Mouse (Mus musculus) intestine, embryonic 16.5 days (tissue): Measurements from ENCODE around the gene Olfr354. TPM values are rescaled to one million over a fixed set of nuclear protein-coding genes. Genes with fewer than 3 reads are reported as not detected.

Experiments
- ATAC-seq: fragments of 200-750 bp; cut with Nextera tagmentation; 2 replicates; pipeline ENCODE4 v1.8.0; 2017; ENCODE audit warnings: moderate TSS enrichment, moderate library complexity
- H3K27ac ChIP-seq: fragments of 300-500 bp; sonication (generic); 2 replicates; pipeline ENCODE4 v1.5.1; 2014; ENCODE audit warnings: mild to moderate bottlenecking, low read length
- H3K27me3 ChIP-seq: fragments of 300-500 bp; sonication (generic); replicated peaks from 2 replicates; pipeline ENCODE4 v1.6.1; 2014; ENCODE audit warnings: low read length, control low read depth, mixed read lengths; ENCODE audit not compliant: control insufficient read depth, insufficient read depth
- H3K36me3 ChIP-seq: fragments of 300-500 bp; sonication (generic); 2 replicates; pipeline ENCODE4 v1.6.1; 2014; ENCODE audit warnings: low read length, control low read depth; ENCODE audit not compliant: control insufficient read depth, insufficient read depth
- H3K4me1 ChIP-seq: fragments of 300-500 bp; sonication (generic); 2 replicates; pipeline ENCODE4 v1.6.1; 2014; ENCODE audit warnings: low read length, control low read depth, mixed read lengths; ENCODE audit not compliant: control insufficient read depth, insufficient read depth
- H3K4me2 ChIP-seq: fragments of 300-500 bp; sonication (generic); 2 replicates; pipeline ENCODE4 v1.6.1; 2014; ENCODE audit warnings: low read depth, low read length, control low read depth
- H3K4me3 ChIP-seq: fragments of 300-500 bp; sonication (generic); 2 replicates; pipeline ENCODE4 v1.5.1; 2014; ENCODE audit warnings: mild to moderate bottlenecking, low read length
- H3K9ac ChIP-seq: fragments of 300-500 bp; sonication (generic); 2 replicates; pipeline ENCODE4 v1.6.1; 2014; ENCODE audit warnings: low read depth, low read length
- H3K9me3 ChIP-seq: fragments of 300-500 bp; sonication (generic); 2 replicates; pipeline ENCODE4 v1.6.1; 2016; ENCODE audit warnings: low read length, control low read depth; ENCODE audit not compliant: control insufficient read depth
- WGBS: fragments of 180-500 bp; shearing (Covaris S2); extraction: QIAGEN DNeasy Blood & Tissue Kit; methylation state at CpG from one replicate; pipeline ENCODE4 v1.1.7; 2014; 5-methylcytosine and 5-hydroxymethylcytosine counted together
- polyA plus RNA-seq: library from polyadenylated mRNA; unstranded; fragments of >200 nt; fragmentation: Nextera tagmentation; extraction: Ambion mirVana; gene quantifications from 2 replicates; pipeline ENCODE4 v1.2.1, GENCODE M21; 2015

Gene Olfr354
- not detected in 2 replicates for polyA plus RNA-seq

DNA sequence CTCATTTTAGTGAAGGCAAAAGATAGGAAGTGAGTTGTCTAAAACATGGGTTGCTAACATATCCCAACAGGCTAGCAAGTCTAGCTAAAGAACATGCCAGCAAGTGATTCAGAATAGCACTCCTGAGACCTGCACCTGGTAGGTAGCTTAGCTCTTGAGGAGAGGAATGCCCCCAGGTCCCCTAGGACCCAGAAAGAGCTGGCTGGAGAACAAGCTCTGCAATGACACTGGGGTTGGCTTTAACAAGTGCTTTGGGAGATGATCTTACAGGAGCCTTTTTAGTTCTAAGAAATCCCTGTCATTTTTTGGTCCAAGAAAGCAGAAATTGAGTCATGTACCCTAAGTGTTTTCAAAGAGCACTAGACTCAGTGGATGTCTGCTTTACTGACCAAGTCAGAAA, at the start of gene Olfr354:
Gene Olfr354 (plus strand): TSS at position 301 of the 400 bp plus-strand sequence.
- Histone ChIP-seq H3K27me3 (no peaks in the 10 kb centered on the region), H3K4me1 (no peaks in the 10 kb centered on the region), H3K4me3 (no peak within 1 kb of the TSS), H3K27ac (no peak within 1 kb of the TSS), H3K4me2 (no peak within 1 kb of the TSS), H3K36me3 (no peaks in the 10 kb centered on the region), H3K9me3 (no peaks in the 10 kb centered on the region), H3K9ac (no peak within 1 kb of the TSS)
- no peak for ATAC-seq

DNA sequence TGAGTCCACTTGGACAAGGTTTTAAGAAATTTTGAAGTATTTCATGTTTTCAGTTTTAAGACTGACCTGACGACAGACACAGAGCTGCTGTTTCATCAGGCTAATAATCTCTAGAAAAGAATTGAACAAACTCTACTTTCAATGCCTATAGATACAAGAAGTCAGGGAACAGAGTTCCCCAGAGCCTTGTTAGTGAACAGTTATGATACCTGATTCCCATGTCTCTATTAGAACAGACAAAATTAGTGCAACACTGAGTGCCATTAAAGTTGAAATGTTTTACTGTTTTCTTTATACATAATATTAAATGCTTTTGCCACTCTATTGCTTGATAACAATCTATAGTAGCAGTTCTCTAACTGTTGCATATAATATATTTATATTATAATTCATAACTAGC, 42.9 kb upstream of the Olfr354 start, which contains the start of gene Olfr351:
Gene Olfr351 (minus strand): TSS at position 101 of the 400 bp plus-strand sequence.
- Histone ChIP-seq H3K9ac (no peak within 1 kb of the TSS), H3K4me2 (no peak within 1 kb of the TSS), H3K4me3 (no peak within 1 kb of the TSS), H3K27ac (no peak within 1 kb of the TSS), H3K4me1 (no peaks in the 10 kb centered on the region), H3K36me3 (no peaks in the 10 kb centered on the region), H3K27me3 (no peaks in the 10 kb centered on the region), H3K9me3 (no peaks in the 10 kb centered on the region)
- ATAC-seq, result no peak
- WGBS, result 82% methylated on average over 1 of the region's 1 CpGs

DNA sequence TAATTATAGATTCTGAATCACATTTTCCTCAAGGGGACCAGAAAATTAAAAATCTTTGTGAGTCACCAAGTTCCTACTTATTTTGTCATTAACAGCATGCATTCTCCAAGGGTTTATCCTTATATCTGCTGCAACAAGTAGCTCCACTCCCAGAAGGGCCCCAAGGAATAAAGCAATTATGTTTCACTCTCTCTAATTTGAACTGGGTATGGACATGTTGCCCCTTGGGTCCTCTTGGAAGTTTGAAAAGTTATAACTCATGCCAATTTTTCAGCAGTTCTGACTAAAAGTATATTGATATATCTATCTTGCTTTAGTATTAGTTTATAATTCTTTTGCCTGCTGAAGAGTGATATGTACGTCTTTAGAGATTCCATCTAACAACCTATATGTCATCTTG, 37.3 kb upstream of the Olfr354 start, which contains the start of gene Olfr352:
Gene Olfr352 (plus strand): TSS at position 301 of the 400 bp plus-strand sequence.
- H3K4me3 ChIP-seq, result no peak within 1 kb of the TSS
- no peaks in the 10 kb centered on the region for H3K4me1 ChIP-seq
- H3K4me2 ChIP-seq, result no peak within 1 kb of the TSS
- no peak for ATAC-seq
- no peak within 1 kb of the TSS for H3K9ac ChIP-seq
- no peaks in the 10 kb centered on the region for H3K27me3 ChIP-seq
- H3K27ac ChIP-seq, result no peak within 1 kb of the TSS
- no peaks in the 10 kb centered on the region for H3K9me3 ChIP-seq
- no peaks in the 10 kb centered on the region for H3K36me3 ChIP-seq
- 77% methylated on average over 1 of the region's 1 CpGs for WGBS

- Histone ChIP-seq H3K4me3 (no peak within 1 kb of the TSS), H3K4me2 (no peak within 1 kb of the TSS), H3K9me3 (no peaks in the 10 kb centered on the region), H3K9ac (no peak within 1 kb of the TSS), H3K27ac (no peak within 1 kb of the TSS), H3K36me3 (no peaks in the 10 kb centered on the region), H3K27me3 (no peaks in the 10 kb centered on the region), H3K4me1 (no peaks in the 10 kb centered on the region)
- no peak for ATAC-seq
Observed at GRCm38 (mm10) chr2:36892836-36893235, 12.6 kb upstream of the Olfr354 start, which contains the start of gene Olfr353. Gene Olfr353 (minus strand): TSS chr2:36892936.

GRCm38 (mm10) chr2:36897114-36897513, 8.4 kb upstream of the Olfr354 start:
- Histone ChIP-seq H3K9ac (no peak overlapping the region), H3K27ac (no peak overlapping the region), H3K36me3 (no peaks in the 10 kb centered on the region), H3K4me2 (no peak overlapping the region), H3K9me3 (0 out of 2 replicates have a peak, but pooled peaks cover 3% of the 10 kb centered on the region), H3K4me1 (no peaks in the 10 kb centered on the region), H3K27me3 (no peaks in the 10 kb centered on the region), H3K4me3 (no peak overlapping the region)
- no peak for ATAC-seq

GRCm38 (mm10) chr2:36928797-36929196, 23.3 kb downstream of the Olfr354 start, which contains the start of gene Olfr355:
Gene Olfr355 (minus strand): TSS chr2:36928897.
- Histone ChIP-seq H3K9me3 (no peaks in the 10 kb centered on the region), H3K9ac (no peak within 1 kb of the TSS), H3K4me3 (no peak within 1 kb of the TSS), H3K27me3 (no peaks in the 10 kb centered on the region), H3K27ac (no peak within 1 kb of the TSS), H3K4me2 (no peak within 1 kb of the TSS), H3K4me1 (no peaks in the 10 kb centered on the region), H3K36me3 (no peaks in the 10 kb centered on the region)
- ATAC-seq, result no peak

DNA sequence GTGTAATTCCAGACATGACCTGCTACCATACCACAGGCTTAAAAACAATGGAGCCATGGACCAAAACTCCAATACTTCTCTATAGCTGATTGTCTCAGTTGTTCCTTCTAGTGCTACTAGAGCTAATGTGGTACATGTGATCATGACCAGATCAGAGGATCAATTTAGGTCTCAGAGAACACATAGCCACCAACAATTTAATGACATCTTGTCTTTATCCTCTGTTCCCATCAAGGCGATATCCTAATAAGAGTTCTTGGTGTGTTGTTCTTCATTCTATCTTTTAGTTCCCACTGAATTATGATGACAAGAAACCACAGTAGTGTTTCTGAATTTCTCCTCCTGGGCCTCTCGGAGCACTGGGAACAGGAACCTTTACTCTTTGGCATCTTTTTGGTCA, 31.3 kb downstream of the Olfr354 start, which contains the start of gene Olfr356:
Gene Olfr356 (plus strand): TSS at position 301 of the 400 bp plus-strand sequence.
- H3K27ac ChIP-seq, result no peak within 1 kb of the TSS
- H3K9ac ChIP-seq, result no peak within 1 kb of the TSS
- no peaks in the 10 kb centered on the region for H3K4me1 ChIP-seq
- no peak for ATAC-seq
- WGBS, result 88% methylated on average over 2 of the region's 2 CpGs
- no peak within 1 kb of the TSS for H3K4me3 ChIP-seq
- no peaks in the 10 kb centered on the region; the same call in 1 of the 2 replicates for H3K9me3 ChIP-seq
- no peak within 1 kb of the TSS for H3K4me2 ChIP-seq
- no peaks in the 10 kb centered on the region for H3K36me3 ChIP-seq
- no peaks in the 10 kb centered on the region for H3K27me3 ChIP-seq

Other genes starting within 250 kb of the Olfr354 start
- gene Olfr346, start 219.9 kb upstream of the Olfr354 start, polyA plus RNA-seq, result not detected in 2 replicates
- not detected in 2 replicates for gene Olfr347, start 173.8 kb upstream of the Olfr354 start, polyA plus RNA-seq
- not detected in 2 replicates for gene Olfr348, start 121.4 kb upstream of the Olfr354 start, polyA plus RNA-seq
- not detected in 2 replicates for gene Olfr50, start 115.1 kb upstream of the Olfr354 start, polyA plus RNA-seq
- gene Olfr3, start 88.6 kb upstream of the Olfr354 start, polyA plus RNA-seq, result not detected in 2 replicates
- not detected in 2 replicates for gene Olfr350, start 59.4 kb upstream of the Olfr354 start, polyA plus RNA-seq
- gene Olfr351, start 43.0 kb upstream of the Olfr354 start, polyA plus RNA-seq, result not detected in 2 replicates
- gene Olfr352, start 37.2 kb upstream of the Olfr354 start, polyA plus RNA-seq, result not detected in 2 replicates
- gene Olfr353, start 12.7 kb upstream of the Olfr354 start, polyA plus RNA-seq, result not detected in 2 replicates
- not detected in 2 replicates for gene Olfr355, start 23.2 kb downstream of the Olfr354 start, polyA plus RNA-seq
- not detected in 2 replicates for gene Olfr356, start 31.4 kb downstream of the Olfr354 start, polyA plus RNA-seq
- gene Olfr357, start 88.1 kb downstream of the Olfr354 start, polyA plus RNA-seq, result not detected in 2 replicates
- gene Olfr358, start 103.7 kb downstream of the Olfr354 start, polyA plus RNA-seq, result not detected in 2 replicates
- gene Olfr360, start 160.1 kb downstream of the Olfr354 start, polyA plus RNA-seq, result not detected in 2 replicates
- gene Olfr361, start 183.6 kb downstream of the Olfr354 start, polyA plus RNA-seq, result not detected in 2 replicates
- gene Olfr362, start 212.2 kb downstream of the Olfr354 start, polyA plus RNA-seq, result not detected in 2 replicates
- gene Olfr364-ps1, start 233.6 kb downstream of the Olfr354 start, polyA plus RNA-seq, result not detected in 2 replicates